In genomic region chr9:44799102-44799957, GRCm38 (mm10) we compare ENCODE assay signal across 8 mouse cellular contexts. TPM values are rescaled to one million over a fixed set of nuclear protein-coding genes. Genes with fewer than 3 reads are reported as not detected.
DNase-seq lines count a peak whose midpoint lies in the region; ATAC-seq and TF ChIP-seq lines count a peak whose summit lies in the region.

TSS of gene Tmem25 (minus strand) at chr9:44799307.

- TF ChIP-seq CTCF in lung, embryonic 14.5 days (IDR thresholded peaks at IDR 0.05; ENCODE audit: low read depth) = no peak
- no peak for TF ChIP-seq CTCF in olfactory bulb, adult 2 months (IDR thresholded peaks at IDR 0.05; ENCODE audit: insufficient read depth, low read depth, low read length)

- TF ChIP-seq POLR2A in olfactory bulb, adult 2 months (IDR thresholded peaks at IDR 0.05; ENCODE audit: insufficient read depth, low read depth, low read length) = peak; percentile 61; the same call in 1 of the 2 replicates

- H3K36me3 ChIP-seq in lung, embryonic 14.5 days (ENCODE audit: insufficient read depth) = no peaks in the 10 kb centered on the region; the same call in 1 of the 2 replicates

- no peaks in the 10 kb centered on the region for H3K9me3 ChIP-seq in lung, embryonic 14.5 days (ENCODE audit: low read depth, low read length)

- peak; percentile 74 to 79 for ATAC-seq in hematopoietic stem cell, adult 5-6 weeks (replicated peaks in 1 of 2; ENCODE audit: insufficient read depth in 1 of 2, low FRiP score in 2 of 2, low TSS enrichment in 1 of 2, low read depth in 1 of 2, poor library complexity in 2 of 2, severe bottlenecking in 2 of 2)
- peak; percentile 95 for ATAC-seq in lung, embryonic 14.5 days (ENCODE audit: insufficient read depth)

- under 1% methylated on average over 75 of the region's 75 CpGs for WGBS in lung, embryonic 14.5 days
- WGBS in olfactory bulb, adult 2 months = under 1% methylated on average over 75 of the region's 75 CpGs

- peak within 1 kb of the TSS; percentile 58 for H3K9ac ChIP-seq in lung, embryonic 14.5 days

- peak within 1 kb of the TSS; percentile 46; the same call in 1 of the 2 replicates for H3K27ac ChIP-seq in lung, embryonic 14.5 days (ENCODE audit: low read depth)
- H3K27ac ChIP-seq in olfactory bulb, adult 2 months (ENCODE audit: insufficient read depth, low read depth, low read length) = peak within 1 kb of the TSS; percentile 32; the same call in 1 of the 2 replicates

- H3K4me2 ChIP-seq in lung, embryonic 14.5 days = peak within 1 kb of the TSS; percentile 97

- H3K27me3 ChIP-seq in lung, embryonic 14.5 days (ENCODE audit: insufficient read depth, low read length) = peaks cover 29% of the 10 kb centered on the region

- peak within 1 kb of the TSS; percentile 60 for H3K4me3 ChIP-seq in lung, embryonic 14.5 days (ENCODE audit: low read depth, low read length)
- peak within 1 kb of the TSS; percentile 77 for H3K4me3 ChIP-seq in olfactory bulb, adult 2 months (ENCODE audit: insufficient read depth, low read depth, low read length)

- peak; percentile 56 for DNase-seq in MEL-GATA-1-ER (ENCODE audit: extremely low read depth, low read depth)
- DNase-seq in cerebellum, adult 9-10 months = peak; percentile 93
- peak; percentile 73 for DNase-seq in forelimb bud, embryonic 11.5 days (ENCODE audit: low read depth, low spot score)
- peak; percentile 86 for DNase-seq in layer of hippocampus, adult 8-10 months (ENCODE audit: low spot score in 2 of 2)
- DNase-seq in lung, embryonic 14.5 days = peak; percentile 80
- peak; percentile 47 to 52 for DNase-seq in thymus, adult 18-20 months

- peaks cover 2% of the 10 kb centered on the region; the same call in 1 of the 2 replicates for H3K4me1 ChIP-seq in lung, embryonic 14.5 days (ENCODE audit: insufficient read depth)
- H3K4me1 ChIP-seq in olfactory bulb, adult 2 months (ENCODE audit: control insufficient read depth, insufficient read depth, low read length) = peaks cover 19% of the 10 kb centered on the region

RNA-seq across cellular contexts. Expression of gene Tmem25, which starts in this region (rescaled TPM):
- 0.19 and 0.50 TPM in 2 replicates for total RNA-seq in hematopoietic stem cell, adult 5-6 weeks (2017)
- total RNA-seq in layer of hippocampus, adult 8-10 months (2022) = 10 to 100 TPM; 43.8 to 55.1 (median 49.5) TPM
- 0.80 and 0.85 TPM in 2 replicates for polyA plus RNA-seq in lung, embryonic 14.5 days (2014; fragmentation: Nextera tagmentation; extraction: Ambion mirVana)
- polyA plus RNA-seq in olfactory bulb, adult 2 months (2012; ENCODE audit: insufficient read depth, insufficient read length, low replicate concordance, missing spikeins) = not detected in 2 replicates

Comparison
In these comparisons a context has a peak if more than half of its experiments do, and no peak if none do; other contexts are left out.
1. Peak in every context shown above with its lines: DNase-seq, ATAC-seq, H3K4me3 ChIP-seq and H3K27ac ChIP-seq.
2. RNA of gene Tmem25 (total RNA-seq): 43.8 to 55.1 TPM in layer of hippocampus, adult 8-10 months; 0.19 to 0.50 TPM in hematopoietic stem cell, adult 5-6 weeks; every median in the first group is over 10 times any median in the second.
3. Peak in ATAC-seq in hematopoietic stem cell, adult 5-6 weeks; RNA of the gene not detected or under 1 TPM.
4. Peak in DNase-seq, ATAC-seq, H3K4me3 ChIP-seq, H3K27ac ChIP-seq, H3K9ac ChIP-seq and H3K4me2 ChIP-seq in lung, embryonic 14.5 days; RNA of the gene not detected or under 1 TPM.